Mouse (Mus musculus): ENCODE measurements around the gene Tcf7l1. TPM values are rescaled to one million over a fixed set of nuclear protein-coding genes. Genes with fewer than 3 reads are reported as not detected.

The Tcf7l1 gene
- total RNA-seq, 1 experiment from 2014 or later: not detected

DNA sequence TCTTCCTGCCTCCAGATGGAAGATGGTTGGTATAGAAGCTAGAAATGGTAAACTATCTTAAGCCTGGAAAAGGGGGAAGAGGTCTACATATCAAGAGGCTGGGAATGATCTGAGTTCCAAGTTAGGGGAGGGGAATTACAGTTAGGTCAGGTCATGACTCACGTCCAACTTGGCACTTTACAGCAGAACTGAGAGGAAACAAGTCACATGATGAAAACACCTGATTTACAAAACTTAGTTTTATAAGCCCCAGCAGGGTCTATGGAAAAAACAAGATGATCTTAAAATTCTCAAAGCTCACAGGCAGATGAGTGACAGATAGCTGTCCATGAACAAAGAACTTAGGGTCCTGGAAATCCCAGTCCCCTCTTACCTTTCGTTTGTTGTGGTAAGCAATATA lies 173.9 kb downstream of the Tcf7l1 start:
- ATAC-seq (replicated peaks; ENCODE audit: insufficient number of reproducible peaks, low FRiP score, low TSS enrichment, poor library complexity, severe bottlenecking): no peak

DNA sequence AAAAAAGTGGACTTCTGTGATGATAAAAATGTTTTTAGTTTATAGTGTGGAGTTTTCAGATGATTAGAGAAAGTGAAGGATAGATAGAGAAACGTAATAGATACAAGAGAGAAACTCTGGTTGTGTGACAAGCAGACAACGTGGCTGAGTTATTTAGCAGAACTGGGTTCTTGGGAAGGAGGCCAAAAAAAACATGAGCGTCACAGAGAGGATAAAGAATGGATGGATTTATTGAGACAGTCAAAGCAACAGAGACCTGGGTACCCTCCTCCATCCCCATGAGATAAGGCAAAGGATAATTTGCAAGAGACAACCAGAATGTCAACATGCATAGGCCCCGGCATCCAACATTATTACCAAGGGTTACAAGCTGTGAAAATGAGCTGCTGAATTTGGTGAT lies 178.8 kb downstream of the Tcf7l1 start:
- no peak for ATAC-seq (replicated peaks; ENCODE audit: insufficient number of reproducible peaks, low FRiP score, low TSS enrichment, poor library complexity, severe bottlenecking)

- no peak for ATAC-seq (replicated peaks; ENCODE audit: insufficient number of reproducible peaks, low FRiP score, low TSS enrichment, poor library complexity, severe bottlenecking)
These were observed 180.3 kb downstream of the Tcf7l1 start for GRCm38 (mm10) chr6:72608662-72609184.

GRCm38 (mm10) chr6:72607676-72608075 lies 181.4 kb downstream of the Tcf7l1 start:
- no peak for ATAC-seq (replicated peaks; ENCODE audit: insufficient number of reproducible peaks, low FRiP score, low TSS enrichment, poor library complexity, severe bottlenecking)

DNA sequence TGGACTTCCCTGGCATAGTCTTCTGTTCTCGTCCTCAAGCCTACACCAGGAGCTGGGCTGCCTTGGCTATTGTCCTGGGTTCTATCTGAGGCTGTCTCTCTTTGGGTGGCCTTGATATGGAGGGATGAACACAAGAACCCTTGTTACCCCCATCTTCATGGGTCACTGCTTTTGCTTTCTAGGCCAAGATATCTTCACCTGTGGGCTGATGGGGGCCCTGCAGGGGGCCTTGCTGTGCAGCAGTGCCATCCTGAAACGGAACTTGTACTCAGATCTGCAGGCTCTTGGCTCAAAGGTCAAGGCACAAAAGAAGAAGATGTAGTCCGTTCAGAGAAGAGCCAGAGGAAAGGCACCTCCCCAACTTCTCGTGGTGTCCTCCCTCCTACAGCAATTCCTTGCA lies 182.0 kb downstream of the Tcf7l1 start:
- no peak for ATAC-seq (replicated peaks; ENCODE audit: insufficient number of reproducible peaks, low FRiP score, low TSS enrichment, poor library complexity, severe bottlenecking)

DNA sequence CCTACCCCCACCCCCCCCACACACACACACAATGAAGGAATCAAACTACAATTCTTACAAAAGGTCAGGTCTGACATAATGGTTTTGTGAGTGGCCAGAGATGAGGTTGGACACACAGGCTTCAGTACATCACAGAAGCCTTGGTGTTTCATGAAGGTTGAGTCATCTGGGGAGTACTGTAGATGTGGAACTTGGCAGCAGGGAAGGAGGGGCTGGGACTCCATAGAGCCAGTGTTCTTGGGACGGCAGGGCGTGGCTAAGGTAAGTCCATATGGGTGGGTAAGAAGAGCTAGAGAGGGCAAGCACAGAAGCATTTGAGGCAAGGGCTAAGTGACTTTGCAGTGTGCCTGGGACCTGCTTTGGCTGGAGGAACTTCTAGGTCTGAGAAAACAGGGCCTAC lies 185.0 kb downstream of the Tcf7l1 start:
- ATAC-seq (replicated peaks; ENCODE audit: insufficient number of reproducible peaks, low FRiP score, low TSS enrichment, poor library complexity, severe bottlenecking): no peak

GRCm38 (mm10) chr6:72601732-72602131 lies 187.3 kb downstream of the Tcf7l1 start:
- peak; percentile 74 for ATAC-seq (replicated peaks; ENCODE audit: insufficient number of reproducible peaks, low FRiP score, low TSS enrichment, poor library complexity, severe bottlenecking)

DNA sequence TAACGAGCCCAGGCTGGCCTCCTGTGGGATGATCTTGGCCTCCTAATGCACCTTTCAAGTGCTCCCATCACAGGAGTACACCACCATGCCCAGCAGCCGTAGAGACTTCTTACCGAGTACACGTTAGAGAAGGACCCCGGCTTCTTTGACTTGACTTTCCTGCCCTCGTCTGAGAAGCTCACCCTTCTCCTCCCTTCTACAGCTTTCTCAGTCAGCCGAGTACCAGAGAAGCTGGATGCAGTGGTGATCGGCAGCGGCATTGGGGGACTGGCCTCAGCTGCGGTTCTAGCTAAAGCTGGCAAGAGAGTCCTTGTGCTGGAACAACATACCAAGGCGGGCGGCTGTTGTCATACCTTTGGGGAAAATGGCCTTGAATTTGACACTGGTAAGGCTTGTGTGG lies 188.3 kb downstream of the Tcf7l1 start:
- ATAC-seq (replicated peaks; ENCODE audit: insufficient number of reproducible peaks, low FRiP score, low TSS enrichment, poor library complexity, severe bottlenecking): no peak

- ATAC-seq (replicated peaks; ENCODE audit: insufficient number of reproducible peaks, low FRiP score, low TSS enrichment, poor library complexity, severe bottlenecking): no peak
These were observed 188.8 kb downstream of the Tcf7l1 start for GRCm38 (mm10) chr6:72600216-72600615.

DNA sequence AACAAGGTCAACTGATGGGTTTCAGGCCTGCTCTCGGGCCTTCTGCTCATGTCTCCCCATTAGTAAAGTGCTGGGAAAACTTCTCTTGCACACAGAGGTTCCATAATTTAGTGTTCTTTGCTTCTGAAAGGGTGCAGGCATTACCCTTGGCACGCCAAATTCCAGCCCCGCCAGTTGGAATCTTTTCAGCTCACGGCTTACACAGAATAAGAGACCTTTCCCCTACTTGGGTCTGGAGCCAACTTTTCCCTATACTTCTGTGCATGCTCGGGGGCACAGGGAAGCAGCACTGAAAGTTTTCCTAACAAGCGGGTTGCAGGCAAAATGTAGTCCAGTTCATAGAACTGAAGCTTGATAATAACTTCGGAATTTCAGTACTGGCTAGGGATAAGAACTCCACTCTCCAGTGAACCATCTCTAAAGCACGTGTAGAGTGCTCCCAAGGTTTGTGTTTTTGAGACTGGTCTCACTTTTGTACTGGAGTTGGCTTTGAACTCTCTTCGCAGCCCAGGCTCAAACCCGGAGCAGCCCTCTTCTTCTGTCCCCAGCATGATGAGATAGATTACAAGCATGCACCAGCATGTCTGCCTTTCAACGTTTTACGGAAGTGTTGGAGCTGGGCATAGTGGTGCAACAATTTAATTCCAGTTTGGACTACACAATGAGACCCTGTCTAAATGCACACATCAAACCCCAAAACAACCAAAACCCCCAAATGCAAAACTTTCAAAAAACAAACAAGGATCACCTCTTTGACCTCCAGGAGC lies 190.1 kb downstream of the Tcf7l1 start:
- no peak for ATAC-seq (replicated peaks; ENCODE audit: insufficient number of reproducible peaks, low FRiP score, low TSS enrichment, poor library complexity, severe bottlenecking)

- peak; percentile 81 for ATAC-seq (replicated peaks; ENCODE audit: insufficient number of reproducible peaks, low FRiP score, low TSS enrichment, poor library complexity, severe bottlenecking)
These were observed 190.9 kb downstream of the Tcf7l1 start, which contains the start of the genes Elmod3 and Retsat for GRCm38 (mm10) chr6:72597956-72598753. Elmod3 (minus strand) TSS chr6:72598413. Retsat (plus strand) TSS chr6:72598475.

GRCm38 (mm10) chr6:72597083-72597874 lies 191.8 kb downstream of the Tcf7l1 start:
- ATAC-seq (replicated peaks; ENCODE audit: insufficient number of reproducible peaks, low FRiP score, low TSS enrichment, poor library complexity, severe bottlenecking): no peak

- ATAC-seq (replicated peaks; ENCODE audit: insufficient number of reproducible peaks, low FRiP score, low TSS enrichment, poor library complexity, severe bottlenecking): no peak
These were observed 195.1 kb downstream of the Tcf7l1 start for GRCm38 (mm10) chr6:72593914-72594313.

DNA sequence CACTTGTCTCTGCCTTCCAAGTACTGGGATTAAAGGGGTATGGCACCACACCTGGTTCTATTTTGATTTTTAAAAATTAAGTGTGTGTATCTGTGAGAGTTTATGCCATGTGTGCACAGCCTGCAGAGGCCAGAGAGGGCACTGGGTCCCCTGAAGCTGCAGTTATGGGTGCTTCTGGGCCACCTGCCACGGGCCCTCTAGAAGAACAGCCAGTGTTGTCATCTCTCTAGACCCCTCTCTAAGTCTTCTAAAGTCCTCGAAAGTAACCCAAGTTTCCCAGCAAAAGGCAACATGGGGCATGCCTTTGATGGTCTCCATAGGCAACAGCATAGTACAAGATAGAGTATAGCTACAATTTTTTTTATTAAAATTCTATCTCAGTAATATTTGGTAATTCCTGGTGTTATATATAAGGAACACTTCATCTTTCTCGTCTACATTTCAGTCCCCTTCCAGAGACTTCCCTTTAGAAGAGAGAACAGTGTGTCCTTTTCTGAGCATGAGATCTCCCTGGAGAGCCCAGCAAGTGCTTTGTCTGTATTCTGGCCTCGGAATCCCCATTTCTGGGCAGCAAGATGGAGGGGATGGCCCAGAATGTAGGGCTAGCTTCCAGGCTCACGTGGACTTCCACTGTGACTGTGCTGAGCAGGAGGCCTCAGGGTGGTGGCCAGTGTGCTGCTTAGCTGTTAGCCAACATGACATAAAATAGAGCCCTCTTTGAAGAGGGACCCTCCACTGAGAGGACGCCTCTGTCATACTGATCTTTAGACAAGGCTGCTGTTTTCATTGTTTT lies 195.8 kb downstream of the Tcf7l1 start:
- no peak for ATAC-seq (replicated peaks; ENCODE audit: insufficient number of reproducible peaks, low FRiP score, low TSS enrichment, poor library complexity, severe bottlenecking)

DNA sequence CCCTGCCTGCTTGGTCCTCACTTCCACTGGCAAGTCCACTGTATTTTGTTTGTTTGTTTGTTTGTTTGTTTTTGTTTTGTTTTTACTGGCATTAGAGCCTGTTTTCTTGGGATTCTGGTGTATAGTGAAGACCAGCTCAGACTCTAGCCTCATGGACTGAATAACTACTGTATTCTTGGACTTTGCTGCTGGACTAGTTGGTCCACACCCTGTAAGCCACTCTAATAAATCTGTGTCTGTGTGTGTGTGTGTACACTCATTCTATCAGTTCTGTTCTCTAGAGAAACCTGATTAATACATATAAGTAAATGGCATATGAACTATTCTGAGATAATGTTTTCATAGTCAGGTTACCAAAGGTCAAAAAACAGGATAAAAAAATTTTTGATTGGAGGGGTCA lies 198.9 kb downstream of the Tcf7l1 start:
- no peak for ATAC-seq (replicated peaks; ENCODE audit: insufficient number of reproducible peaks, low FRiP score, low TSS enrichment, poor library complexity, severe bottlenecking)

DNA sequence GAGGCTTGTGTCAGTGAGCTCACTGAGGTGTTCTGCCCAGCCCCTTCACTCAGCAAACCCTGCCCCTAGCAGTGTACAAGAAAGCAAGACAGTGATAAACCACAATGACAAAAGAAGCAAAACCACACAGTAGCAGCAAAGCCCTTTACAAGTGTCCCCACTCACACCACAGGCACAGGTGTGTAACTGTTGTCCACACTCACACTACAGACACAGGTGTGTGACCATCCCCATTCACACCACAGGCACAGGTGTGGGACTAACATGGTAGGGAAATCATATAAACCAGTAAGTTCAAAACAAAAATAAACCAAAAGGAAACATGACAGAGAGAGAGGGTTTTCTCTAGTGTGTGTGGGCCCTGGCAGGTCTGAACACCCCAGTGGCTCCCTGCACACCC lies 200.7 kb downstream of the Tcf7l1 start:
- ATAC-seq (replicated peaks; ENCODE audit: insufficient number of reproducible peaks, low FRiP score, low TSS enrichment, poor library complexity, severe bottlenecking): 0 out of 2 replicates have a peak, but pooled peaks have one; percentile 30

DNA sequence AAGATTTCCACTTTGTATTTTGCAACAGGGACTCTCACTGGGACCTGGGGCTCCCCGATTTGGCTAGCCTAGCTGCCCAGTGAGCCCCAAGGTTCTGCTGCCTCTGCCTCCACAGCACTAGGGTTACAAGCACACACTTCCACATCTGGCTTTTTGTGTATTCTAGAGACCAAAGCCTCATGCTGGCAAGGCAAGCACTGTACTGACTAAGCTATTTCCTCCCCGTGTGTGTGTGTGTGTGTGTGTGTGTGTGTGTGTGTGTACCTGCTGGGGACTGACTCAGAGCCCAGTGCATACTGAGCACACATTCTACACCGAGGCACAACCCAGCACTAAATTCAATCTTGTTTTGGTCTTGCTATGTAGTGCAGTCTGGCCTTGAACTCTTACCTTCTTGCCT lies 202.4 kb downstream of the Tcf7l1 start:
- ATAC-seq (replicated peaks; ENCODE audit: insufficient number of reproducible peaks, low FRiP score, low TSS enrichment, poor library complexity, severe bottlenecking): no peak

DNA sequence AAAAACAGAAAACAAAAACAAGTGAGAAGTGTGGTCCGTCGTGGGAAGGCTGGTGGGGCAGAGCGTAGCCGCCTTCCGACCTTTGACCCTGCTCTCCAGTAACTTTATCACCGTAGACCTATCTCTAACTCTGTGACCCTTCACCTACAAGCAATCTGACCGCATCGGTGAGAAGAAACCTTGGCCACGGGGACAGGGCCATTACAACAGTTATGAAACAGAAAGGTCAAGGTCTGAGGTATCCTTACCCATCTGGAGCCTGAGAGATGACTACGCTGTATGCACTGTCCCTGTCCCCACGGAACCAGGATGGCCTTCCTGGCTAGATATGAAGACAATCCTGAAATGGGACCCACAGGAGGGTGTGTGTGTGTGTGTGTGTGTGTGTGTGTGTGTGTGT lies 204.9 kb downstream of the Tcf7l1 start:
- no peak for ATAC-seq (replicated peaks; ENCODE audit: insufficient number of reproducible peaks, low FRiP score, low TSS enrichment, poor library complexity, severe bottlenecking)

Data from monocyte, adult 5-6 weeks (primary cell).